Mouse (Mus musculus) cerebellum, adult (tissue): ENCODE data around the gene Hmx3.
A peak's percentile ranks its signal among the peaks of the same experiment; 100 is the strongest.

Source experiments
- ATAC-seq: cut with Nextera tagmentation; 2 replicates; pipeline ENCODE4 v1.9.2; 2017; ENCODE audit warnings: mild to moderate bottlenecking, moderate library complexity, mixed read lengths; ENCODE audit not compliant: insufficient number of reproducible peaks, low FRiP score, low TSS enrichment

Gene Hmx3

GRCm38 (mm10) chr7:131556116-131556515 is 13.4 kb downstream of the Hmx3 start:
- ATAC-seq, result no peak

GRCm38 (mm10) chr7:131556541-131557271 is 14.0 kb downstream of the Hmx3 start:
- no peak for ATAC-seq

- ATAC-seq, result no peak
Observed at GRCm38 (mm10) chr7:131557751-131558150, 15.1 kb downstream of the Hmx3 start.

GRCm38 (mm10) chr7:131559986-131560696 is 17.5 kb downstream of the Hmx3 start, which contains the start of gene Bub3:
Gene Bub3, plus strand, starts transcription at chr7:131560222.
- peak; percentile 96 for ATAC-seq

GRCm38 (mm10) chr7:131560697-131561042 is 18.0 kb downstream of the Hmx3 start:
- no peak for ATAC-seq

GRCm38 (mm10) chr7:131575246-131575645 is 32.6 kb downstream of the Hmx3 start:
- ATAC-seq, result no peak

- ATAC-seq, result no peak
Observed at GRCm38 (mm10) chr7:131582178-131582577, 39.5 kb downstream of the Hmx3 start.

- ATAC-seq, result no peak
Observed at GRCm38 (mm10) chr7:131585551-131585950, 42.9 kb downstream of the Hmx3 start.
